Mouse (Mus musculus) lung, postnatal 0 days (tissue): Measurements from ENCODE around the gene Chrm3.

Experiments used
- CTCF ChIP-seq: IDR thresholded peaks from 2 replicates; pipeline ENCODE4 v1.5.1; 2016; ENCODE audit warnings: antibody characterized with exemption, mild to moderate bottlenecking
- EP300 ChIP-seq: IDR thresholded peaks from 2 replicates; pipeline ENCODE4 v1.6.1; 2016; ENCODE audit warnings: antibody characterized with exemption, mild to moderate bottlenecking, control low read depth

GRCm38 (mm10) chr13:9904455-9904854 lies 456.2 kb downstream of the Chrm3 start:
- TF ChIP-seq CTCF, result no peak
- TF ChIP-seq EP300, result no peak
